Mouse (Mus musculus): Measurements from ENCODE around the gene Mtfr2. TPM values are rescaled to one million over a fixed set of nuclear protein-coding genes. Genes with fewer than 3 reads are reported as not detected.

Mtfr2 gene
- 3.1 and 3.3 TPM in 2 replicates for polyA plus RNA-seq (2016; fragmentation: Nextera tagmentation; extraction: Ambion mirVana)

GRCm38 (mm10) chr10:20347285-20348214, at the start of gene Mtfr2:
Gene Mtfr2 (plus strand): TSS chr10:20347770.
- WGBS, result 2% methylated on average over 58 of the region's 58 CpGs
- Histone ChIP-seq H3K27ac (peak within 1 kb of the TSS; percentile 89), H3K4me3 (peak within 1 kb of the TSS; percentile 81), H3K9me3 (no peaks in the 10 kb centered on the region), H3K4me1 (peaks cover 11% of the 10 kb centered on the region), H3K36me3 (replicated peaks) (peaks cover 53% of the 10 kb centered on the region), H3K27me3 (ENCODE audit: poor library complexity, severe bottlenecking) (no peaks in the 10 kb centered on the region)
- peak; percentile 94 for DNase-seq (ENCODE audit: extremely low spot score, low spot score)

- Histone ChIP-seq H3K9me3 (no peaks in the 10 kb centered on the region), H3K4me1 (no peaks in the 10 kb centered on the region), H3K4me3 (no peak overlapping the region), H3K27ac (no peak overlapping the region), H3K27me3 (ENCODE audit: poor library complexity, severe bottlenecking) (no peaks in the 10 kb centered on the region), H3K36me3 (replicated peaks) (no peaks in the 10 kb centered on the region)
- no peak for DNase-seq (ENCODE audit: extremely low spot score, low spot score)
- 44% methylated on average over 3 of the region's 3 CpGs for WGBS
These were observed 49.2 kb upstream of the Mtfr2 start for GRCm38 (mm10) chr10:20298152-20298920.

- H3K27me3 ChIP-seq (ENCODE audit: poor library complexity, severe bottlenecking), result no peaks in the 10 kb centered on the region
- H3K27ac ChIP-seq, result no peak overlapping the region
- WGBS, result 80% methylated on average over 5 of the region's 5 CpGs
- H3K4me1 ChIP-seq, result no peaks in the 10 kb centered on the region
- H3K9me3 ChIP-seq, result no peaks in the 10 kb centered on the region
- DNase-seq (ENCODE audit: extremely low spot score, low spot score), result no peak
- H3K4me3 ChIP-seq, result no peak overlapping the region
- no peaks in the 10 kb centered on the region for H3K36me3 ChIP-seq (replicated peaks)
These were observed 48.5 kb upstream of the Mtfr2 start for GRCm38 (mm10) chr10:20299114-20299513.

GRCm38 (mm10) chr10:20310969-20311769, 36.4 kb upstream of the Mtfr2 start:
- Histone ChIP-seq H3K36me3 (replicated peaks) (peaks cover 21% of the 10 kb centered on the region), H3K4me3 (peak overlapping the region; percentile 86), H3K9me3 (no peaks in the 10 kb centered on the region), H3K4me1 (peaks cover 22% of the 10 kb centered on the region), H3K27ac (peak overlapping the region; percentile 99), H3K27me3 (ENCODE audit: poor library complexity, severe bottlenecking) (no peaks in the 10 kb centered on the region)
- no peak for DNase-seq (ENCODE audit: extremely low spot score, low spot score)
- 49% methylated on average over 11 of the region's 11 CpGs for WGBS

- Histone ChIP-seq H3K4me1 (peaks cover 22% of the 10 kb centered on the region), H3K27ac (peak within 1 kb of the TSS; percentile 99), H3K36me3 (replicated peaks) (peaks cover 28% of the 10 kb centered on the region), H3K27me3 (ENCODE audit: poor library complexity, severe bottlenecking) (no peaks in the 10 kb centered on the region), H3K9me3 (no peaks in the 10 kb centered on the region), H3K4me3 (peak within 1 kb of the TSS; percentile 86)
- under 1% methylated on average over 84 of the region's 84 CpGs for WGBS
- DNase-seq (ENCODE audit: extremely low spot score, low spot score), result peak; percentile 100
These were observed 35.4 kb upstream of the Mtfr2 start, which contains the start of gene Bclaf1 for GRCm38 (mm10) chr10:20311918-20312735. Gene Bclaf1 (plus strand): TSS chr10:20312469.

GRCm38 (mm10) chr10:20312736-20313301, 34.8 kb upstream of the Mtfr2 start:
- Histone ChIP-seq H3K4me1 (peaks cover 22% of the 10 kb centered on the region), H3K4me3 (peak overlapping the region; percentile 86), H3K36me3 (replicated peaks) (peaks cover 35% of the 10 kb centered on the region), H3K27me3 (ENCODE audit: poor library complexity, severe bottlenecking) (no peaks in the 10 kb centered on the region), H3K9me3 (no peaks in the 10 kb centered on the region), H3K27ac (peak overlapping the region; percentile 99)
- DNase-seq (ENCODE audit: extremely low spot score, low spot score), result peak; percentile 87
- under 1% methylated on average over 54 of the region's 54 CpGs for WGBS

- WGBS, result 57% methylated on average over 13 of the region's 13 CpGs
- no peak for DNase-seq (ENCODE audit: extremely low spot score, low spot score)
- Histone ChIP-seq H3K4me1 (peaks cover 22% of the 10 kb centered on the region), H3K4me3 (peak overlapping the region; percentile 86), H3K27ac (peak overlapping the region; percentile 99), H3K27me3 (ENCODE audit: poor library complexity, severe bottlenecking) (no peaks in the 10 kb centered on the region), H3K36me3 (replicated peaks) (peaks cover 41% of the 10 kb centered on the region), H3K9me3 (no peaks in the 10 kb centered on the region)
These were observed 34.1 kb upstream of the Mtfr2 start for GRCm38 (mm10) chr10:20313447-20313846.

- H3K4me3 ChIP-seq, result peak overlapping the region; percentile 86
- no peaks in the 10 kb centered on the region for H3K9me3 ChIP-seq
- peaks cover 46% of the 10 kb centered on the region for H3K36me3 ChIP-seq (replicated peaks)
- H3K27me3 ChIP-seq (ENCODE audit: poor library complexity, severe bottlenecking), result no peaks in the 10 kb centered on the region
- 87% methylated on average over 4 of the region's 4 CpGs for WGBS
- peaks cover 22% of the 10 kb centered on the region for H3K4me1 ChIP-seq
- DNase-seq (ENCODE audit: extremely low spot score, low spot score), result no peak
- H3K27ac ChIP-seq, result no peak overlapping the region
These were observed 33.6 kb upstream of the Mtfr2 start for GRCm38 (mm10) chr10:20313941-20314340.

GRCm38 (mm10) chr10:20314797-20315196, 32.8 kb upstream of the Mtfr2 start:
- H3K36me3 ChIP-seq (replicated peaks), result peaks cover 55% of the 10 kb centered on the region
- no peaks in the 10 kb centered on the region for H3K9me3 ChIP-seq
- no peaks in the 10 kb centered on the region for H3K27me3 ChIP-seq (ENCODE audit: poor library complexity, severe bottlenecking)
- H3K4me3 ChIP-seq, result no peak overlapping the region
- WGBS, result 65% methylated on average over 2 of the region's 2 CpGs
- no peak for DNase-seq (ENCODE audit: extremely low spot score, low spot score)
- H3K27ac ChIP-seq, result no peak overlapping the region
- peaks cover 22% of the 10 kb centered on the region for H3K4me1 ChIP-seq

- WGBS, result 87% methylated on average over 5 of the region's 5 CpGs
- no peak for DNase-seq (ENCODE audit: extremely low spot score, low spot score)
- Histone ChIP-seq H3K4me3 (no peak overlapping the region), H3K36me3 (replicated peaks) (peaks cover 82% of the 10 kb centered on the region), H3K4me1 (peaks cover 10% of the 10 kb centered on the region), H3K27me3 (ENCODE audit: poor library complexity, severe bottlenecking) (no peaks in the 10 kb centered on the region), H3K9me3 (no peaks in the 10 kb centered on the region), H3K27ac (no peak overlapping the region)
These were observed 30.1 kb upstream of the Mtfr2 start for GRCm38 (mm10) chr10:20317466-20317865.

- no peak for DNase-seq (ENCODE audit: extremely low spot score, low spot score)
- Histone ChIP-seq H3K27me3 (ENCODE audit: poor library complexity, severe bottlenecking) (no peaks in the 10 kb centered on the region), H3K4me1 (no peaks in the 10 kb centered on the region), H3K36me3 (replicated peaks) (peaks cover 100% of the 10 kb centered on the region), H3K9me3 (no peaks in the 10 kb centered on the region), H3K4me3 (no peak overlapping the region), H3K27ac (no peak overlapping the region)
These were observed 21.3 kb upstream of the Mtfr2 start for GRCm38 (mm10) chr10:20326226-20326625.

All from forebrain, embryonic 10.5 days (tissue).